Mouse (Mus musculus) forebrain, embryonic 13.5 days (tissue): ENCODE results near the gene Ybx2. TPM values are rescaled to one million over a fixed set of nuclear protein-coding genes. Genes with fewer than 3 reads are reported as not detected.
"Not testable (repeated sequence)": the region's sequence is repeated elsewhere in the genome, so short reads cannot be mapped to it uniquely, and the experiment has no call there.

Source experiments
- ATAC-seq: fragments of 200-750 bp; cut with Nextera tagmentation; 2 replicates; pipeline ENCODE4 v1.8.0; 2017
- H3K27ac ChIP-seq: fragments of 300-500 bp; sonication (generic); 2 replicates; pipeline ENCODE4 v1.5.1; 2015; ENCODE audit warnings: inconsistent platforms, mild to moderate bottlenecking, moderate library complexity
- H3K27me3 ChIP-seq: fragments of 300-500 bp; sonication (generic); 2 replicates; pipeline ENCODE4 v1.6.1; 2015; ENCODE audit warnings: mild to moderate bottlenecking, inconsistent platforms
- H3K36me3 ChIP-seq: fragments of 300-500 bp; sonication (generic); 2 replicates; pipeline ENCODE4 v1.6.1; 2015; ENCODE audit warnings: mild to moderate bottlenecking, inconsistent platforms; ENCODE audit not compliant: poor library complexity, severe bottlenecking
- H3K4me1 ChIP-seq: fragments of 300-500 bp; sonication (generic); 2 replicates; pipeline ENCODE4 v1.6.1; 2015; ENCODE audit warnings: inconsistent platforms
- H3K4me2 ChIP-seq: fragments of 300-500 bp; sonication (generic); 2 replicates; pipeline ENCODE4 v1.6.1; 2015; ENCODE audit warnings: inconsistent platforms, mild to moderate bottlenecking, moderate library complexity
- H3K4me3 ChIP-seq: fragments of 300-500 bp; sonication (generic); 2 replicates; pipeline ENCODE4 v1.5.1; 2015; ENCODE audit warnings: mild to moderate bottlenecking, inconsistent platforms
- H3K9ac ChIP-seq: fragments of 300-500 bp; sonication (generic); 2 replicates; pipeline ENCODE4 v1.6.1; 2015; ENCODE audit warnings: mild to moderate bottlenecking, inconsistent platforms
- H3K9me3 ChIP-seq: fragments of 300-500 bp; sonication (generic); replicated peaks from 2 replicates; pipeline ENCODE4 v1.6.1; 2016; ENCODE audit warnings: inconsistent platforms
- WGBS: fragments of 180-500 bp; shearing (Covaris S2); methylation state at CpG from one replicate; pipeline ENCODE4 v1.1.7; 2015; 5-methylcytosine and 5-hydroxymethylcytosine counted together
- polyA plus RNA-seq: library from polyadenylated mRNA; unstranded; fragments of >200 nt; fragmentation: Nextera tagmentation; extraction: Ambion mirVana; gene quantifications from 2 replicates; pipeline ENCODE4 v1.2.1, GENCODE M21; 2015

Gene Ybx2
- polyA plus RNA-seq, 1 experiment from 2014 or later, result 6.0 TPM

DNA sequence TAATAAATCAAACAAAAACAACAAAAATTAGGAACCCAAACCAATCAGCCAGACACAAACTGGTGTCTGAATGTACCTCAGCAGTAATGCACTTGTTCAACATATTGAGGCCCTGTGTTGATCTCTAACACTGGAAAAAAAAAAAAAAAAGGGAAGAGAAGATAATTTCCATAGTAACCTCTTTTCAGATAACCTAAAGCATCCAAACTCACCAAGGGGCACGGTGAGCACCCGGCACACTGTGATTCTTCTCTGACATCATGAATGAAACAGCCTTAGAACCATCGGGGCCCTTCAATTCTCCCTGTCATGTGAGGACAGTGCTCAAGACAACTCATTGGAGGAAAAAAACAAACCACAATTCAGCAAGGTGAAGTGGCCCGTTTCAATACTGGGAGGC, 5.9 kb upstream of the Ybx2 start:
- H3K4me3 ChIP-seq, result no peak overlapping the region
- no peak overlapping the region for H3K9ac ChIP-seq
- H3K27ac ChIP-seq, result no peak overlapping the region
- no peak overlapping the region for H3K4me2 ChIP-seq
- no peaks in the 10 kb centered on the region for H3K36me3 ChIP-seq
- ATAC-seq, result no peak
- H3K4me1 ChIP-seq, result 0 out of 2 replicates have a peak, but pooled peaks cover 5% of the 10 kb centered on the region
- H3K27me3 ChIP-seq, result peaks cover 5% of the 10 kb centered on the region; the same call in 1 of the 2 replicates
- no peaks in the 10 kb centered on the region for H3K9me3 ChIP-seq
- 88% methylated on average over 4 of the region's 4 CpGs for WGBS

DNA sequence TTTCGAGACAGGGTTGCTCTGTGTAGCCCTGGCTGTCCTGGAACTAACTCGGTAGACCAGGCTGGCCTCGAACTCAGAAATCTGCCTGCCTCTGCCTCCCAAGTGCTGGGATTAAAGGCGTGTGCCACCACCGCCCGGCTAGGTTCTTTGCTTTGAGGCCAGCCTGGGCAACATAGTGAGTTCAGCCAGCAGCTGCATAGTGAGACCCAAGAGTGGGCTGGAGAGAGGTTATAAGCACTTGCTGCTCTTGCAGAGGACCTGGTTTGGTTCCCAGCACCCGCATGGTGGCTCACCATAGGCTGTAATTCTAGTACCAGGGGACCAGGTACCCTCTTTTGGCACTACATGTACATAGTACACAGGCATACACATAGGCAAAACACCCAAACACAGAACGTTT, 5.4 kb upstream of the Ybx2 start:
- H3K27ac ChIP-seq, H3K9me3 ChIP-seq, H3K4me3 ChIP-seq, H3K36me3 ChIP-seq, H3K27me3 ChIP-seq, H3K4me1 ChIP-seq, ATAC-seq, H3K9ac ChIP-seq, H3K4me2 ChIP-seq: not testable (repeated sequence)
- 88% methylated on average over 8 of the region's 8 CpGs for WGBS

DNA sequence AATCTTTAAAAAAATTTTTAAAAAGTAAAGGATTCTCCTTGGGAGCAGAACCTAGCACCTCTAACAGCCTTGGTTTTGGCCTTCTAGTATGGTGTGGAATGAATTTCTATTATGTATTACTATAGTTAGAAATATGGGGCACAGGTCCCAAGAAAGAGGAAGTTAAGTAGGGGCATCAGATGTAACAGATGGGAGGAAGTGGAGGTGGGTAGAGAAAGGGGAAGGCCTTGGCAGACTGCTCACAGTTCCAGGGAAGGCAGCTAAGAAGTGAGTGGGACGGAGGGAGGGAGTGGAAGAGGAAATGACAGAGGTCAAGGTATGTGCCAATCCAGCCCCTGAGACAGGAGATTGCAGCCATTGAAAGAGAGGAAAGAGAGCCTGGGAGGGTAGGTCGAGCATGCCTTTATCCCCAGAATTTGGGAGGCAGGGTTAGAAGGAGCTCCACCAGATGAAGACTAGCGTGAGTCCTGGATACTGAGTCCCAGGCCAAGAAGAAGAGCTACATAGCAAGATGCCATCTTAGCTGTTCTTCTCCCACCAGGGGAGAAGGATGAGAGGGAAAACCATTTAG, 4.5 kb upstream of the Ybx2 start:
- Histone ChIP-seq H3K4me2 (no peak overlapping the region), H3K4me3 (no peak overlapping the region), H3K36me3 (no peaks in the 10 kb centered on the region), H3K27ac (no peak overlapping the region), H3K27me3 (peaks cover 12% of the 10 kb centered on the region; the same call in 1 of the 2 replicates), H3K4me1 (peaks cover 14% of the 10 kb centered on the region), H3K9ac (no peak overlapping the region), H3K9me3 (no peaks in the 10 kb centered on the region)
- 73% methylated on average over 3 of the region's 3 CpGs for WGBS
- no peak for ATAC-seq

DNA sequence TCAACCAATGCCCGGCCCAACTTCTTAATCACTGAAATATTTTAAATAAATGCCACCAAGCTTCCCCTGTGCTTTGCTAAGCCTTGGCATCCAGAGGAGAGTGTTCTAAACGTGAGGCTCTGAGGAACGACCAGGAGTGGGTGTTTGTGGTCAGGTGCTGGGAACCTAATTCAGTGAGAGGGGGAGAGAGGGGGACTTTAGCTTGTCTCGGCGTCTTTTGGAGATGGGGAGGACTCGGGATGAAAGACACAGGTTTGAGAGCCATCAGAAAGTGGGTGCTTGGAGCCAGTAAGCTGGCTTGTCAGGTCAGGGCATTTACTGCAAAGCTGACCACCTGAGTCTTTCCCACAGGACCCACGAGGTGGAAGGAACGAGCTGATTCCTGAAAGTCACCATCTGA, 3.8 kb upstream of the Ybx2 start:
- no peak overlapping the region for H3K9ac ChIP-seq
- no peak overlapping the region for H3K4me3 ChIP-seq
- no peaks in the 10 kb centered on the region for H3K9me3 ChIP-seq
- no peak for ATAC-seq
- no peak overlapping the region for H3K27ac ChIP-seq
- no peaks in the 10 kb centered on the region for H3K36me3 ChIP-seq
- peaks cover 19% of the 10 kb centered on the region for H3K27me3 ChIP-seq
- WGBS, result 77% methylated on average over 8 of the region's 8 CpGs
- peaks cover 21% of the 10 kb centered on the region for H3K4me1 ChIP-seq
- H3K4me2 ChIP-seq, result no peak overlapping the region

DNA sequence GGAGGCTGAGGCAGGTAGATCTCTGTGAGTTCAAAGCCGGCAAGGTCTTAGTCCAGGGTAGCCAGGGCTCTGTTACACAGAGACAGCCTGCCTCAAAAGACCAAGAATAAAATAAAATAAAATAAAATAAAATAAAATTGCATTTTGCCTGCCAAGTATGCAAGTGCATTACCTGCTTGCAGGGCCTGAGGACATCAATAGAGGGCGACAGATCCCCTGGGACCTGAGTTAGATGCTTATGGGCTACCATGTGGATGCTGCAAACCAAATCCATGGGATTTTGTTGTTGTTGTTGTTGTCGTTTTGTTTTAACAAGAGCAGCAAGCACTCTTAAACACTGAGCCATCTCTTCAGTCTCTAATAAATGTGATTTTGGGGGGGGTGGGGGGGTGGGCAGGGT, 3.3 kb upstream of the Ybx2 start:
- WGBS, result 37% methylated on average over 3 of the region's 3 CpGs
- no peak overlapping the region for H3K4me2 ChIP-seq
- no peaks in the 10 kb centered on the region for H3K36me3 ChIP-seq
- no peak overlapping the region for H3K27ac ChIP-seq
- H3K9me3 ChIP-seq, result no peaks in the 10 kb centered on the region
- peaks cover 24% of the 10 kb centered on the region for H3K27me3 ChIP-seq
- no peak for ATAC-seq
- H3K9ac ChIP-seq, result no peak overlapping the region
- no peak overlapping the region for H3K4me3 ChIP-seq
- peaks cover 25% of the 10 kb centered on the region for H3K4me1 ChIP-seq

DNA sequence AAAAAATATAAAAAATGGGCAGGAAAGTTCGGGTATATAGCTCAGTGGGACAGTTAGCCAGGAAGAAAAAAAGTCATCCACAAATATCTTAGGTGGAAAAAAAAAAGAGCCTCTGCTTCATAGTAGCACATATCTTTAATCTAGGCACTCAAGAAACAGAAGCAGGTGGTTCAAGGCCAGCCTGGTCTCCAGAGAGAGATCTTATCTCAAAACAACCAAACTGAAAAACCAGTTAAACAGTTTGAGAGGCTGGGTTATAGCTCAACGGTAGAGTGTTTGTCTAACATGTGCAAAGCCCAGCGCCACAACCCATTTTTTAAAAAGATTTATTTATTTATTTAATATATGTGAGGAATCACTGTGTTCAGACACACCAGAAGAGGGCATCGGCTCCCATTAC, 2.5 kb upstream of the Ybx2 start:
- Histone ChIP-seq H3K9me3 (no peaks in the 10 kb centered on the region), H3K36me3 (no peaks in the 10 kb centered on the region), H3K27ac (no peak overlapping the region), H3K9ac (no peak overlapping the region), H3K4me3 (no peak overlapping the region), H3K4me2 (no peak overlapping the region), H3K27me3 (peaks cover 32% of the 10 kb centered on the region), H3K4me1 (peaks cover 25% of the 10 kb centered on the region)
- WGBS, result 71% methylated on average over 4 of the region's 4 CpGs
- ATAC-seq, result no peak

DNA sequence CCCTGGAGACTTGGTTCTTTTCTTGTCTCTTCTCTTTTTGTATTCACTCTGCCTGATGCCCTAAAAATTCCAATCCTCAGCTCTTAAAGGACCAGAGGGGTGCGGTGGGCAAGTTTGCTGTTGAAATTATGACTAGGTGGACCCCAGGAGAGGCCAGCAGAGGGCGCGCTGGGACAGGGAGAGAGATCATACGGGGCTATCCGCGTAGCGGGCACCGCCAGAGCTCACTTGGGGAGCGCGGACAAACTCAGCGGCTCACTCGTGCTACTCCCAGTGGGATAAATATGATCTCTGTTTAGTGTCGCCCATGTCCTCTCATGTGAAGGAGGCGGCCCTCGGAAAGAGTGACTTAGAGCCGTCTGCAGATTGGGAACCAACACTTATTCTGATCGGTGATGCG, 1.4 kb upstream of the Ybx2 start:
- ATAC-seq, result peak; percentile 71
- peaks cover 25% of the 10 kb centered on the region for H3K4me1 ChIP-seq
- H3K4me2 ChIP-seq, result peak overlapping the region; percentile 100
- peak overlapping the region; percentile 43; the same call in 1 of the 2 replicates for H3K9ac ChIP-seq
- peaks cover 43% of the 10 kb centered on the region for H3K27me3 ChIP-seq
- no peaks in the 10 kb centered on the region for H3K9me3 ChIP-seq
- no peak overlapping the region for H3K27ac ChIP-seq
- 1% methylated on average over 18 of the region's 18 CpGs for WGBS
- peak overlapping the region; percentile 21 for H3K4me3 ChIP-seq
- no peaks in the 10 kb centered on the region for H3K36me3 ChIP-seq

DNA sequence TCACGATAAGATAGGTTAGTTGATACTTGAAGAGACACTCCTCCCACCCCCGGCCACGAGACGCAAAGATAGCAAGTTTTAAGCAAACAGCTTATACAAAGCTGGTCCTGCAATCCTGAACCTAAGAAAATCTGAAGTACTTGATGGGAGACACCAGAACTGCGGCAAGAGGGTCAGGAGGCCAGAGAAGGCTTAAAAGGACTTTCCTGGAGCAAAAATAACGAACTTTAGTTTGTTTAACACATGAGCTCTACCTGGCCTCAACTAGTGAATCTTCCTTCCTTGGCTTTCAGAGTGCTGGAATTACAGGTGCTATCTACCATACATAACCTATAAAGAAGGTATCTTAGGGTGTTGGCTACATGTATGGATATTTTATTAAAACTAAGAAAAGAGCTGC, 915 bp upstream of the Ybx2 start:
- Histone ChIP-seq H3K9ac (no peak overlapping the region), H3K27me3 (peaks cover 44% of the 10 kb centered on the region), H3K4me1 (peaks cover 25% of the 10 kb centered on the region), H3K27ac (no peak overlapping the region), H3K36me3 (no peaks in the 10 kb centered on the region), H3K4me3 (no peak overlapping the region), H3K9me3 (no peaks in the 10 kb centered on the region), H3K4me2 (peak overlapping the region; percentile 100)
- ATAC-seq, result no peak
- 19% methylated on average over 6 of the region's 6 CpGs for WGBS

DNA sequence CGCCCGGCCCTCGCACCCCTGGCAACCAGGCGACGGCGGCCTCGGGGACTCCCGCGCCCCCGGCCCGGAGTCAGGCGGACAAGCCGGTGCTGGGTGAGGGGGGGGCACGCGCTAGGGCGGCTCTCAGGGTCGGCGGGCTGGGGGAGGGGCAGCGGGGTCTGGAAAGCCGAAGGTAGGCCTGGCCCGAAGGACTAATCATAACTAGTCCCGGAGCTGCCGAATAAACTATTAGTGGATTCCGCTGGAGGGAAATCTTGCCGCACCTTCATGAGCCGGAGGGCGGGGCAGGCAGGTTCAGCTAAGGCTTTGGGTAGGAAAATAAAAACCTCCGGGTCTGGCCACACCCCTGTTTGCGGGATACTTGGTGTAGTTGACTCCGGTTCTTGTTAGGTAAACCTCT, 560 bp downstream of the Ybx2 start:
- Histone ChIP-seq H3K36me3 (no peaks in the 10 kb centered on the region), H3K4me1 (peaks cover 32% of the 10 kb centered on the region), H3K4me2 (peak overlapping the region; percentile 100), H3K4me3 (peak overlapping the region; percentile 56), H3K9me3 (no peaks in the 10 kb centered on the region), H3K9ac (peak overlapping the region; percentile 70), H3K27me3 (peaks cover 44% of the 10 kb centered on the region), H3K27ac (no peak overlapping the region; the same call in 1 of the 2 replicates)
- 2% methylated on average over 18 of the region's 30 CpGs for WGBS
- ATAC-seq, result no peak; the same call in 1 of the 2 replicates

DNA sequence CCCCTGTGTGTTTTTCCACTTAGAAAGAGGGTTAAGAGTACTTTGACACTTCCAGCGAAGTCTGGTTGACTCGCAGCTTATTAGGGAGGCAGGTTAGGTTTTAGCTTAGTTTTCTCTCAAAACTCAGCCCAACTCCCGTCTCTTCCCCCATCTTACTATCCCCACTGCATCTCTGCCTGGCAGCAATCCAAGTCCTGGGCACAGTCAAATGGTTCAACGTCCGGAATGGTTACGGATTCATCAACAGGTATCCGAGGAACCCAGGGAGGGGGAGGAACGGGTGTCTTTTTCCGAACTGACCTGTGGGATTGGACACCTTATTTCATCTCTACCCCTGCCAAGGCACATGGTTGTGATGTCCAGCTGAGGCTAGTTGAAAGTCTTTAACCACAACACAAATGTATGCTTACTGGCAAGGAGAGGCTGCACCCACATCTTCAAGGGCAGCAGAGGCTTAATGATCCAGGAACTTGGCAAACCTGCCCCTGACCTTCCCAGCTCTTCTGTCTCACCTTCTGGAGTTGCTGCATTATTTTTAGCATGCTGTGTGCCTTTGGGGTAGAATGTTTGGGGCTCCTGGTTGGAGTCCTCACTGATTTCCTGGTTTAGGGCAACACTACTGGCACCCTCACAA, 1.2 kb downstream of the Ybx2 start:
- peaks cover 32% of the 10 kb centered on the region for H3K4me1 ChIP-seq
- H3K4me3 ChIP-seq, result peak overlapping the region; percentile 56
- no peaks in the 10 kb centered on the region for H3K9me3 ChIP-seq
- no peaks in the 10 kb centered on the region for H3K36me3 ChIP-seq
- WGBS, result 37% methylated on average over 9 of the region's 9 CpGs
- H3K9ac ChIP-seq, result 0 out of 2 replicates have a peak overlapping the region, but pooled peaks have one; percentile 70
- peak overlapping the region; percentile 100 for H3K4me2 ChIP-seq
- ATAC-seq, result no peak
- H3K27me3 ChIP-seq, result peaks cover 44% of the 10 kb centered on the region
- H3K27ac ChIP-seq, result no peak overlapping the region

DNA sequence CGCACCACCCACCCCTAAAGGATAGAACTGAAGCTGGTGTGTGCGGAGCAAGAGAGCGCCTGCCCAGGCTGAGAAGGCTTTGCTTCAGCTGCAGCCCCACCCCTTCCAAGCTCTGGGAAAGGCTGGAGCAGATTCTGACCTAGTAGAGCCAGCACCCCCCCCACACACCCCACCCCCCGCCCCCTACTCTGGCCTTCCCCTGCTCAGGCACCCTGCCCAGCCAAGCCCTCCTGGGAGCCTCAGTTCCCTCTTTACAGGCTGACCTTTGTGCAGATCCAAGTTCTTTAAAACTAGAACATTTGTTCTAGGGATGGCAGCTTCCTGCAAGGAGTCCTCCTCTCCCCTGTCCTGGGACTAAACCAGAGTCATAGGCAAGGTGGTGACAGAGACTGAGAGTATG, 1.8 kb downstream of the Ybx2 start:
- Histone ChIP-seq H3K4me2 (no peak overlapping the region), H3K4me1 (peaks cover 32% of the 10 kb centered on the region), H3K27me3 (peaks cover 44% of the 10 kb centered on the region), H3K4me3 (no peak overlapping the region), H3K27ac (no peak overlapping the region), H3K9me3 (no peaks in the 10 kb centered on the region), H3K36me3 (no peaks in the 10 kb centered on the region), H3K9ac (0 out of 2 replicates have a peak overlapping the region, but pooled peaks have one; percentile 5)
- WGBS, result 47% methylated on average over 4 of the region's 4 CpGs
- ATAC-seq, result no peak

DNA sequence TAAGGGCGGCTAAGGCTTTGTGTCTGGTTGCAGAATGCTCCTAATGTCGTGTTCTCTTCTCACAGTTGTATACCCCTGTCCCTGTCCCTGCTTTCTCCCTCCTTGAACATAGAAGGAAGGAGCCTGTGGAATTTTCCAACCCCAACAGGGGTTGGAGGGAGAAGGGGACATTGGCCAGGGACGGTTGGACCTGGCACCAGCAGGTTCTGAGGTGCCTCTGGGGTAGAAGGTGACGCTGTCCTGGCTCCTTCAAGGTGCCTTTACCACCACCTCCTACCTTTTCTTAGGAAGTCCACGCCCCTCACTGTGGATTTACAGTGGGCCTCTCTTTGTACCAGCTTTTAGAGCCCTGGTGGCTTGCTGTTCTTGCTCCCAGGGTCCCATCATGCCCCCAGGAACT, 2.2 kb downstream of the Ybx2 start:
- 74% methylated on average over 5 of the region's 5 CpGs for WGBS
- no peak for ATAC-seq
- Histone ChIP-seq H3K9me3 (no peaks in the 10 kb centered on the region), H3K27ac (no peak overlapping the region), H3K4me2 (no peak overlapping the region), H3K36me3 (peaks cover 3% of the 10 kb centered on the region; the same call in 1 of the 2 replicates), H3K4me1 (peaks cover 32% of the 10 kb centered on the region), H3K9ac (0 out of 2 replicates have a peak overlapping the region, but pooled peaks have one; percentile 31), H3K27me3 (peaks cover 44% of the 10 kb centered on the region), H3K4me3 (no peak overlapping the region)
